Mouse (Mus musculus): ENCODE measurements at regions not wholly inside any gene's neighbourhood (a gene's known extent, or its start where the extent isn't known, plus 50 kb on each side); places are given as distances from the start of the nearest gene placed in this dataset.

- no peak for ATAC-seq (ENCODE audit: low TSS enrichment)
Measured at GRCm38 (mm10) chr10:99416271-99416670, 153.2 kb downstream of the Dusp6 start.

- no peak for ATAC-seq (ENCODE audit: low TSS enrichment)
Measured at GRCm38 (mm10) chr10:99416896-99417479, 154.0 kb downstream of the Dusp6 start.

- no peak for ATAC-seq (ENCODE audit: low TSS enrichment)
Measured at GRCm38 (mm10) chr10:99417591-99417990, 154.6 kb downstream of the Dusp6 start.

- no peak for ATAC-seq (ENCODE audit: low TSS enrichment)
Measured at GRCm38 (mm10) chr10:99418497-99418896, 155.5 kb downstream of the Dusp6 start.

- ATAC-seq (ENCODE audit: low TSS enrichment) = no peak
Measured at GRCm38 (mm10) chr10:99419532-99419931, 156.5 kb downstream of the Dusp6 start.

- no peak for ATAC-seq (ENCODE audit: low TSS enrichment)
Measured at GRCm38 (mm10) chr10:99423406-99423805, 160.4 kb downstream of the Dusp6 start.

- no peak for ATAC-seq (ENCODE audit: low TSS enrichment)
Measured at GRCm38 (mm10) chr10:99425265-99425664, 162.2 kb downstream of the Dusp6 start.

GRCm38 (mm10) chr10:99430175-99430574 is 167.1 kb downstream of the Dusp6 start:
- ATAC-seq (ENCODE audit: low TSS enrichment) = no peak

- ATAC-seq (ENCODE audit: low TSS enrichment) = peak; percentile 88
Measured at GRCm38 (mm10) chr10:99430669-99431561, 167.9 kb downstream of the Dusp6 start.

- ATAC-seq (ENCODE audit: low TSS enrichment) = no peak
Measured at GRCm38 (mm10) chr10:99437060-99437459, 174.0 kb downstream of the Dusp6 start.

- no peak for ATAC-seq (ENCODE audit: low TSS enrichment)
Measured at GRCm38 (mm10) chr10:99440169-99440568, 177.1 kb downstream of the Dusp6 start.

- ATAC-seq (ENCODE audit: low TSS enrichment) = no peak
Measured at GRCm38 (mm10) chr10:99441014-99441413, 178.0 kb downstream of the Dusp6 start.

- ATAC-seq (ENCODE audit: low TSS enrichment) = no peak
Measured at GRCm38 (mm10) chr10:99441931-99442330, 178.9 kb downstream of the Dusp6 start.

- no peak for ATAC-seq (ENCODE audit: low TSS enrichment)
Measured at GRCm38 (mm10) chr10:99443453-99444170, 180.6 kb downstream of the Dusp6 start.

GRCm38 (mm10) chr10:99450714-99451625 is 187.9 kb downstream of the Dusp6 start:
- ATAC-seq (ENCODE audit: low TSS enrichment) = peak; percentile 20

- ATAC-seq (ENCODE audit: low TSS enrichment) = peak; percentile 73
Measured at GRCm38 (mm10) chr10:99451639-99452417, 188.8 kb downstream of the Dusp6 start.

GRCm38 (mm10) chr10:99456180-99456579 is 193.1 kb downstream of the Dusp6 start:
- no peak for ATAC-seq (ENCODE audit: low TSS enrichment)

GRCm38 (mm10) chr10:99458047-99458446 is 195.0 kb downstream of the Dusp6 start:
- no peak for ATAC-seq (ENCODE audit: low TSS enrichment)

- ATAC-seq (ENCODE audit: low TSS enrichment) = no peak
Measured at GRCm38 (mm10) chr10:99459171-99459660, 196.2 kb downstream of the Dusp6 start.

GRCm38 (mm10) chr10:99459823-99460361 is 196.9 kb downstream of the Dusp6 start:
- ATAC-seq (ENCODE audit: low TSS enrichment) = peak; percentile 35
